Mouse (Mus musculus) lung, postnatal 0 days (tissue): ENCODE measurements at regions not wholly inside any gene's neighbourhood (a gene's known extent, or its start where the extent isn't known, plus 50 kb on each side); places are given as distances from the start of the nearest gene placed in this dataset.

Experiments used
- ATAC-seq: fragments of 200-750 bp; cut with Nextera tagmentation; 2 replicates; pipeline ENCODE4 v1.8.0; 2017; ENCODE audit warnings: moderate library complexity
- DNase-seq: peaks from one replicate; pipeline ENCODE4 v3.0.0-alpha.2; 2016; ENCODE audit warnings: low spot score
- H3K27ac ChIP-seq: fragments of 300-500 bp; sonication (generic); 2 replicates; pipeline ENCODE4 v1.5.1; 2014; ENCODE audit warnings: antibody characterized with exemption, mild to moderate bottlenecking, low read length, mixed read lengths
- H3K27me3 ChIP-seq: fragments of 300-500 bp; sonication (generic); replicated peaks from 2 replicates; pipeline ENCODE4 v1.6.1; 2014; ENCODE audit warnings: low read length, mixed read lengths; ENCODE audit not compliant: insufficient read depth
- H3K36me3 ChIP-seq: fragments of 300-500 bp; sonication (generic); 2 replicates; pipeline ENCODE4 v1.6.1; 2014; ENCODE audit warnings: low read length, mixed read lengths; ENCODE audit not compliant: insufficient read depth
- H3K4me1 ChIP-seq: fragments of 300-500 bp; sonication (generic); 2 replicates; pipeline ENCODE4 v1.6.1; 2014; ENCODE audit warnings: antibody characterized with exemption, low read depth, low read length, mixed read lengths; ENCODE audit not compliant: insufficient read depth
- H3K4me2 ChIP-seq: fragments of 300-500 bp; sonication (generic); replicated peaks from 2 replicates; pipeline ENCODE4 v1.6.1; 2014; ENCODE audit warnings: low read depth, mild to moderate bottlenecking, low read length, moderate library complexity, mixed read lengths
- H3K4me3 ChIP-seq: fragments of 300-500 bp; sonication (generic); 2 replicates; pipeline ENCODE4 v1.5.1; 2014; ENCODE audit warnings: low read depth, low read length
- H3K9ac ChIP-seq: fragments of 300-500 bp; sonication (generic); replicated peaks from 2 replicates; pipeline ENCODE4 v1.6.1; 2014; ENCODE audit warnings: low read depth, mild to moderate bottlenecking
- H3K9me3 ChIP-seq: fragments of 300-500 bp; sonication (generic); 2 replicates; pipeline ENCODE4 v1.6.1; 2016; ENCODE audit warnings: low read length, mixed read lengths
- CTCF ChIP-seq: IDR thresholded peaks from 2 replicates; pipeline ENCODE4 v1.5.1; 2016; ENCODE audit warnings: antibody characterized with exemption, mild to moderate bottlenecking
- EP300 ChIP-seq: IDR thresholded peaks from 2 replicates; pipeline ENCODE4 v1.6.1; 2016; ENCODE audit warnings: antibody characterized with exemption, mild to moderate bottlenecking, control low read depth
- WGBS: fragments of 180-500 bp; shearing (Covaris S2); extraction: QIAGEN DNeasy Blood & Tissue Kit; methylation state at CpG from one replicate; pipeline ENCODE4 v1.1.7; 2014; 5-methylcytosine and 5-hydroxymethylcytosine counted together

- TF ChIP-seq EP300 = no peak
- Histone ChIP-seq H3K27me3 (no peaks in the 10 kb centered on the region), H3K36me3 (no peaks in the 10 kb centered on the region), H3K4me2 (no peak overlapping the region), H3K4me3 (no peak overlapping the region), H3K9ac (no peak overlapping the region), H3K9me3 (no peaks in the 10 kb centered on the region), H3K4me1 (no peaks in the 10 kb centered on the region), H3K27ac (no peak overlapping the region)
- peak; percentile 21 for DNase-seq
- WGBS = 52% methylated on average over 9 of the region's 9 CpGs
- ATAC-seq = no peak
Observed at GRCm38 (mm10) chr8:127847332-127848018, 510.9 kb upstream of the Nrp1 start.

GRCm38 (mm10) chr8:127849926-127850325, 508.5 kb upstream of the Nrp1 start:
- DNase-seq (no peak), ATAC-seq (peak; percentile 56; the same call in 1 of the 2 replicates)
- H3K27me3 ChIP-seq = no peaks in the 10 kb centered on the region
- no peaks in the 10 kb centered on the region for H3K9me3 ChIP-seq
- H3K4me2 ChIP-seq = no peak overlapping the region
- TF ChIP-seq EP300 (no peak), CTCF (no peak)
- H3K4me1 ChIP-seq = no peaks in the 10 kb centered on the region
- no peak overlapping the region for H3K9ac ChIP-seq
- no peaks in the 10 kb centered on the region for H3K36me3 ChIP-seq
- H3K27ac ChIP-seq = no peak overlapping the region
- no peak overlapping the region for H3K4me3 ChIP-seq

GRCm38 (mm10) chr8:127855653-127856300, 502.6 kb upstream of the Nrp1 start:
- H3K4me3 ChIP-seq = no peak overlapping the region
- no peak for TF ChIP-seq EP300
- no peak for TF ChIP-seq CTCF
- H3K9ac ChIP-seq = no peak overlapping the region
- H3K27me3 ChIP-seq = no peaks in the 10 kb centered on the region
- WGBS = 15% methylated on average over 4 of the region's 4 CpGs
- peak overlapping the region; percentile 39 for H3K27ac ChIP-seq
- ATAC-seq = peak; percentile 80
- H3K4me1 ChIP-seq = no peaks in the 10 kb centered on the region; the same call in 1 of the 2 replicates
- no peak overlapping the region for H3K4me2 ChIP-seq
- DNase-seq = peak; percentile 46
- H3K9me3 ChIP-seq = no peaks in the 10 kb centered on the region
- no peaks in the 10 kb centered on the region for H3K36me3 ChIP-seq

GRCm38 (mm10) chr8:127856351-127857135, 501.9 kb upstream of the Nrp1 start:
- H3K4me1 ChIP-seq = no peaks in the 10 kb centered on the region; the same call in 1 of the 2 replicates
- WGBS = 27% methylated on average over 5 of the region's 5 CpGs
- H3K4me3 ChIP-seq = no peak overlapping the region
- TF ChIP-seq EP300 (peak; percentile 76), CTCF (no peak)
- no peaks in the 10 kb centered on the region for H3K9me3 ChIP-seq
- H3K36me3 ChIP-seq = no peaks in the 10 kb centered on the region
- H3K27me3 ChIP-seq = no peaks in the 10 kb centered on the region
- no peak overlapping the region for H3K4me2 ChIP-seq
- peak; percentile 80 for ATAC-seq
- H3K9ac ChIP-seq = no peak overlapping the region
- peak; percentile 54 for DNase-seq
- H3K27ac ChIP-seq = peak overlapping the region; percentile 39

GRCm38 (mm10) chr8:127859036-127859435, 499.4 kb upstream of the Nrp1 start:
- no peaks in the 10 kb centered on the region for H3K9me3 ChIP-seq
- no peaks in the 10 kb centered on the region for H3K36me3 ChIP-seq
- H3K27ac ChIP-seq = no peak overlapping the region
- DNase-seq (no peak), ATAC-seq (no peak)
- TF ChIP-seq EP300 = no peak
- TF ChIP-seq CTCF = no peak
- H3K9ac ChIP-seq = no peak overlapping the region
- H3K4me3 ChIP-seq = no peak overlapping the region
- 72% methylated on average over 3 of the region's 3 CpGs for whole genome bisulfite sequencing
- H3K27me3 ChIP-seq = no peaks in the 10 kb centered on the region
- H3K4me1 ChIP-seq = no peaks in the 10 kb centered on the region; the same call in 1 of the 2 replicates
- no peak overlapping the region for H3K4me2 ChIP-seq

- no peaks in the 10 kb centered on the region; the same call in 1 of the 2 replicates for H3K4me1 ChIP-seq
- WGBS = 67% methylated on average over 3 of the region's 3 CpGs
- no peaks in the 10 kb centered on the region for H3K9me3 ChIP-seq
- H3K27ac ChIP-seq = no peak overlapping the region
- no peak overlapping the region for H3K4me3 ChIP-seq
- H3K27me3 ChIP-seq = no peaks in the 10 kb centered on the region
- H3K9ac ChIP-seq = no peak overlapping the region
- TF ChIP-seq EP300 = no peak
- no peak for TF ChIP-seq CTCF
- H3K36me3 ChIP-seq = no peaks in the 10 kb centered on the region
- no peak for ATAC-seq
- no peak overlapping the region for H3K4me2 ChIP-seq
- DNase-seq = no peak
Observed at GRCm38 (mm10) chr8:127860376-127860775, 498.0 kb upstream of the Nrp1 start.
